Mouse (Mus musculus): ENCODE results near the gene Hpse2. TPM values are rescaled to one million over a fixed set of nuclear protein-coding genes. Genes with fewer than 3 reads are reported as not detected.

Hpse2 gene
- polyA plus RNA-seq, 1 experiment, result not detected

GRCm38 (mm10) chr19:42745084-42745868 lies 642.9 kb downstream of the Hpse2 start:
- H3K27me3 ChIP-seq (ENCODE audit: control insufficient read depth), result no peaks in the 10 kb centered on the region
- H3K36me3 ChIP-seq (ENCODE audit: control insufficient read depth), result no peaks in the 10 kb centered on the region
- peaks cover 34% of the 10 kb centered on the region for H3K4me1 ChIP-seq (ENCODE audit: control insufficient read depth)
- H3K4me3 ChIP-seq (replicated peaks), result no peak overlapping the region
- TF ChIP-seq GATA1 (IDR thresholded peaks at IDR 0.05; ENCODE audit: low read length), result no peak
- TF ChIP-seq TAL1 (IDR thresholded peaks at IDR 0.05; ENCODE audit: low read length), result no peak
- no peaks in the 10 kb centered on the region for H3K9me3 ChIP-seq (ENCODE audit: control insufficient read depth, low read length)

DNA sequence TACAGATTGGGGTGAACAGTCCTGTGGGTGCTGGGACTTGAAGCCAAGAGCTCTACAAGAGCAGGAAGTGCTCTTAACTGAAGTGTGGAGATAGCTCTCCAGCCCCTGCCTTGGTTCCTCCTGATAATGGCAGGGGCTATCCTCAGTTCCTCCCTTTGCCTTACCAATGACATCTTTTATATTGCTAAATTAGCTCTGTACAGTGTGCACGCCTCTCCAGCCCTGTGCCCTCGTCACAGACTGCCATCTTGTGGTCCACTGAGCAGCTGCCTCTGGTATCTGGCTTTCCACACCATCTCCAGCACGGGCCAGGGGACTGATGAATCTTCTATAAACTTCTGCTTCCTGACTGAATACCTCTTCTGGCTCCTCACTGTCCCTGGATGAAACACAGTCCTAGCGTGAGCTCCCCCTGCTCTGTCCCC lies 644.0 kb downstream of the Hpse2 start:
- TF ChIP-seq GATA1 (IDR thresholded peaks at IDR 0.05; ENCODE audit: low read length) (no peak), TAL1 (IDR thresholded peaks at IDR 0.05; ENCODE audit: low read length) (no peak)
- Histone ChIP-seq H3K27me3 (ENCODE audit: control insufficient read depth) (no peaks in the 10 kb centered on the region), H3K4me1 (ENCODE audit: control insufficient read depth) (peaks cover 25% of the 10 kb centered on the region), H3K9me3 (ENCODE audit: control insufficient read depth, low read length) (no peaks in the 10 kb centered on the region), H3K4me3 (replicated peaks) (no peak overlapping the region), H3K36me3 (ENCODE audit: control insufficient read depth) (no peaks in the 10 kb centered on the region)

GRCm38 (mm10) chr19:42743261-42743660 lies 644.9 kb downstream of the Hpse2 start:
- TF ChIP-seq TAL1 (IDR thresholded peaks at IDR 0.05; ENCODE audit: low read length) (no peak), GATA1 (IDR thresholded peaks at IDR 0.05; ENCODE audit: low read length) (no peak)
- peaks cover 25% of the 10 kb centered on the region for H3K4me1 ChIP-seq (ENCODE audit: control insufficient read depth)
- no peaks in the 10 kb centered on the region for H3K27me3 ChIP-seq (ENCODE audit: control insufficient read depth)
- H3K4me3 ChIP-seq (replicated peaks), result no peak overlapping the region
- H3K36me3 ChIP-seq (ENCODE audit: control insufficient read depth), result no peaks in the 10 kb centered on the region
- H3K9me3 ChIP-seq (ENCODE audit: control insufficient read depth, low read length), result no peaks in the 10 kb centered on the region

DNA sequence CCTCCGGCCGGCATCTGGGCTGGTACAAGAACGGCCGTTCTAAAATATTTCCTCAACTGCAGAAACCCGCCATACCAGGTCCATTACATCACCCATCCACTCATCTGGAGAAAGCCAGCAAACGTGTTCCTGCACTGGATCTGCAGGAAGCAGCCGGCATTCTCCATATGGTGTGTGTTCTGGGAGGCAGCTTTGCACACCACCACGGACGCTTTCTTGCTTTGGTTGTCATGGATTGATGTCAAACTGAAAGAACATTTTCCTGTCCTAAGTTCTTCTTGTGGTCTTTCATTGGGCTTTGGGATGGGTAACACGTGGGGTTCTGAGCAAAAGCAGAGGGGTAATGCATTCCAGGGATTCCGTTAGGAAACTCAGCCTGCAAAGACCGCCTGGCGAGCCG lies 646.3 kb downstream of the Hpse2 start:
- no peak overlapping the region for H3K4me3 ChIP-seq (replicated peaks)
- peaks cover 25% of the 10 kb centered on the region for H3K4me1 ChIP-seq (ENCODE audit: control insufficient read depth)
- H3K27me3 ChIP-seq (ENCODE audit: control insufficient read depth), result no peaks in the 10 kb centered on the region
- no peak for TF ChIP-seq GATA1 (IDR thresholded peaks at IDR 0.05; ENCODE audit: low read length)
- TF ChIP-seq TAL1 (IDR thresholded peaks at IDR 0.05; ENCODE audit: low read length), result no peak
- no peaks in the 10 kb centered on the region for H3K36me3 ChIP-seq (ENCODE audit: control insufficient read depth)
- no peaks in the 10 kb centered on the region for H3K9me3 ChIP-seq (ENCODE audit: control insufficient read depth, low read length)

GRCm38 (mm10) chr19:42740163-42740899 lies 647.8 kb downstream of the Hpse2 start:
- TF ChIP-seq GATA1 (IDR thresholded peaks at IDR 0.05; ENCODE audit: low read length) (no peak), TAL1 (IDR thresholded peaks at IDR 0.05; ENCODE audit: low read length) (no peak)
- H3K4me1 ChIP-seq (ENCODE audit: control insufficient read depth), result peaks cover 13% of the 10 kb centered on the region

GRCm38 (mm10) chr19:42739734-42740133 lies 648.4 kb downstream of the Hpse2 start:
- H3K27me3 ChIP-seq (ENCODE audit: control insufficient read depth), result no peaks in the 10 kb centered on the region
- TF ChIP-seq GATA1 (IDR thresholded peaks at IDR 0.05; ENCODE audit: low read length) (no peak), TAL1 (IDR thresholded peaks at IDR 0.05; ENCODE audit: low read length) (no peak)

More at GRCm38 (mm10) chr19:42740163-42740899, 647.8 kb downstream of the Hpse2 start:
- H3K36me3 ChIP-seq (ENCODE audit: control insufficient read depth), result no peaks in the 10 kb centered on the region
- no peak overlapping the region for H3K4me3 ChIP-seq (replicated peaks)
- H3K27me3 ChIP-seq (ENCODE audit: control insufficient read depth), result no peaks in the 10 kb centered on the region
- H3K9me3 ChIP-seq (ENCODE audit: control insufficient read depth, low read length), result no peaks in the 10 kb centered on the region

GRCm38 (mm10) chr19:42737753-42738152 lies 650.4 kb downstream of the Hpse2 start:
- Histone ChIP-seq H3K4me3 (replicated peaks) (no peak overlapping the region), H3K9me3 (ENCODE audit: control insufficient read depth, low read length) (no peaks in the 10 kb centered on the region), H3K36me3 (ENCODE audit: control insufficient read depth) (no peaks in the 10 kb centered on the region), H3K27me3 (ENCODE audit: control insufficient read depth) (no peaks in the 10 kb centered on the region), H3K4me1 (ENCODE audit: control insufficient read depth) (no peaks in the 10 kb centered on the region)
- TF ChIP-seq GATA1 (IDR thresholded peaks at IDR 0.05; ENCODE audit: low read length) (no peak), TAL1 (IDR thresholded peaks at IDR 0.05; ENCODE audit: low read length) (no peak)

More at GRCm38 (mm10) chr19:42739734-42740133, 648.4 kb downstream of the Hpse2 start:
- no peaks in the 10 kb centered on the region for H3K36me3 ChIP-seq (ENCODE audit: control insufficient read depth)
- H3K9me3 ChIP-seq (ENCODE audit: control insufficient read depth, low read length), result no peaks in the 10 kb centered on the region
- H3K4me1 ChIP-seq (ENCODE audit: control insufficient read depth), result peaks cover 7% of the 10 kb centered on the region
- no peak overlapping the region for H3K4me3 ChIP-seq (replicated peaks)

Other genes with a start within 250 kb of the Hpse2 start
- gene Cnnm1, start 52.1 kb upstream of the Hpse2 start, polyA plus RNA-seq (2012), result 0.02 TPM in 1 of 2 replicates, not detected in the other
- gene Got1, start 136.2 kb upstream of the Hpse2 start, polyA plus RNA-seq (2012), result 0.14 and 0.20 TPM in 2 replicates
- not detected in 2 replicates for gene Nkx2-3, start 224.0 kb upstream of the Hpse2 start, polyA plus RNA-seq (2012)